Mouse (Mus musculus): ENCODE data around the gene Sycp2. TPM values are rescaled to one million over a fixed set of nuclear protein-coding genes. Genes with fewer than 3 reads are reported as not detected.

The Sycp2 gene
- total RNA-seq, 2 experiments from 2014 or later: 0.67 to 1.1 TPM

Other genes starting within 250 kb of the Sycp2 start
- gene Ppp1r3d, start 6.8 kb upstream of the Sycp2 start, total RNA-seq (2021): 10 to 100 TPM; 10.0 to 10.1 TPM
- gene Fam217b, start 6.8 kb upstream of the Sycp2 start, total RNA-seq (2021): 10 to 100 TPM in 1 of 2 experiments, 1 to 10 TPM in 1; 9.1 to 11.4 TPM
- gene Cdh26, start 22.8 kb upstream of the Sycp2 start, total RNA-seq (2021): under 1 TPM in 1 of 2 experiments, not detected in 1; 0.44 TPM